Mouse (Mus musculus): ENCODE measurements around the gene Dnm1.
"Not testable (repeated sequence)": the region's sequence is repeated elsewhere in the genome, so short reads cannot be mapped to it uniquely, and the experiment has no call there.

Dnm1 gene

DNA sequence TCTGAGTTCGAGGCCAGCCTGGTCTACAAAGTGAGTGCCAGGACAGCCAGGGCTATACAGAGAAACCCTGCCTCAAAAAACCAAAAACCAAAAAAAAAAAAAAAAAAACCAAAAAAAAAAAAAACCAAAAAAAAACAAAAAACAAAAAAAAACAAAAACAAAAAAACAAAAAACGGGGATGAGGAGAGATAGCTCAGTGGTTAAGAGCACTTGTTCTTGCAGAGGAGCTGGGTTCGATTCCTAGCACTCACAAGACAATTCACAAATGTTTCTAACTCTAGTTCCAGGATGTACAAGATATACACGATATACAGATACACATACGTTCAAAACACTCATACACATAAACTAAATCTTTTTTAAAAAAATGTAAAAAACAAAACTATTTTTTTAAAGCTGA, 9.1 kb upstream of the Dnm1 start:
- not testable (repeated sequence) for DNase-seq (ENCODE audit: low spot score in 2 of 2)

DNA sequence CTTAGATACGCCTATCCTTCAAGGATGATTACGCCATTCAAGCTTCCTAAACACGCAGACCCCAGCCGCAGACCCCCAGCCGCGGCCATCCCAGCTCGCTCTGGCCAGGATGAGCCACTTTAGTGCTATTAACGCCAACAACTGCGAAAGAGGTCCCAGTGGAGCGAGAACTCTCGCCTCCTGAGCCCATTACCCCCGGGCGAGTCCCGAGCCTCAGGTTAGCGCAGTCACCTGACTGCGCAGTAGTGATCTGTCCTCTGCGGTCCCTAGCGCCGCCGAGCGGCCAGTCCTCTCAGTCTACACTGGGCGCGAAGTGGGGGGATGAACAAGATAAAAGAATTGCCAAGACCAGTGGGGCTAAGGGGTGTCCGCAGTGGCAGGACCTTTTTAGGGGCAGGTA, 8.3 kb upstream of the Dnm1 start:
- peak in 1 of 2 experiments; percentile 66 for DNase-seq (ENCODE audit: low spot score in 2 of 2)

DNA sequence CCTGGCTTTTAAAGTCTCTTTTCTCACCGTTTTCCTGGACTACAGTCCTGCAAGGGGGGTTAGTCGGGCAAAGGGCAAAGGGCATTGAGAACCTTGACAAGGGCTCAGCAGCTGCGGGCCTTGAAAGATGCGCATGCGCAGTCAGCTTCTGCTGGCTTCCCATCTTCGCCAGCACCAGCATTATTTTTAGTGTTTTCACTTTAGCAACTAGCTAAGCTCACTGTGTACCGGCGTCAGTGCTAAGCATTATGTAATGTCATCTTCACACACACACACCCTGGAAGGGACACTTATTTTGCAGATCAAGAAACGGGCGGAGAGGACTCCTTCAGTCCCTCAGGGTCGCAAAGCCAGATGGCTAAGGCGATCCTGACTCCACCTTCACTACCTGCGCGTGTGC, 7.6 kb upstream of the Dnm1 start:
- DNase-seq (ENCODE audit: low spot score in 2 of 2), result peak in 1 of 2 experiments; percentile 72

DNA sequence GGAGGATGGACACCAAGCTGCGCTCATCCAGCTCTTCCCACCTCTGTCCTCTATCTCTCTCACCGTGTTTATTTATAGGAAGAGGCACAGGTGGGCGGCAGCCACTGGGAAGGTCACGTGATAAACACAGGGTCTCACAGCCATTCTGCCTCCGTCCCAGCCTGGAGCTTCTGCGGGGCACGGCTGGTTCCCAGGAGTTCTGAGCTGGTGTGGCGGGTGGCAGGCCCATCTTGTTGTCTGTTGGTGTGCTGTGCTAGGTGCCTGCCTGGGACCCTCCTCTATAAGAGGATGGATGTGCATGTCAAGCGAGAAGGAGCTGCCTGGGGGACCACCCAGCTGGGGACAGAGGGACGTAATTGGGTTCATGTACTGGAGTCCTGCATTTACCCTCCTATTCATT, 5.2 kb upstream of the Dnm1 start:
- no peak for DNase-seq (ENCODE audit: low spot score in 2 of 2)

DNA sequence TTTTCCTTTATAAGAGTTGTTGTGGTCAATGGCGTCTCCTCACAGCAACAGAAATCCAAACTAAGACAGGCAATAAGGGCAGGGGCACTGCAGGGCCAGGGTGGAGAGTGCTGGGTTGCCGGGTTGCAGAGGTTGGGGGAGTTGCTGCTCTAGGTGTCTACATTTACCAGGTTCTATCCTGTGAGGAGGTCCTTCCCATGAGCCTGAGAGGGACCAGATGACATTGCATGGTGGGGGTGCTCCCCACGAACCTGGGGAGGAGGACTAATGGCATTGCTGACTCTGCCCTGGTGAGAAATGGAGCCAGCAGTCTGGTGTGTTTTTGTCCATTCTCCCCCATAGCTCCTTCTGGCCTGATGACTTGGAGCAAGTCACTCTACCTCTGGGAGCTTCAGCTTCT, 4.6 kb upstream of the Dnm1 start:
- no peak for DNase-seq (ENCODE audit: low spot score in 2 of 2)

DNA sequence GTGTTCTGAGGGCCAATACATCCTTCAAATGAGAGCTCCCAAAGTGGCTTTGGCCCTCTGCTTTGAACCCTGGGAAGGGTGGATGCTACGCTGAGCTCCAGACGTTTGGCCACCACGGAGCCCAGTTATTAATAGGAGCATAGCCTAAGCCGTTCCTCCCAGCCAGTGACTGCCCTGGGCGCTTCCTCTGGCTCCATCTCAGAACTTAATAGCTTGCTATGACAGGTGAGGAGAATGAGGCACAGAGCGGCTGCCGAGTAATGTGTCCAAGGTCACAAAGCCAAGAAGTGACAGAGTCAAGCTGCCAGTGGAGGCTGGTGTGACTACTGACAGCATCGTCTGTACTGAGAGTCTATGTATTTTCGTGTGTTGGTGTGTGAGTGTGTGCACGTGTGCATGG, 3.1 kb upstream of the Dnm1 start:
- DNase-seq (ENCODE audit: low spot score in 2 of 2), result no peak

DNA sequence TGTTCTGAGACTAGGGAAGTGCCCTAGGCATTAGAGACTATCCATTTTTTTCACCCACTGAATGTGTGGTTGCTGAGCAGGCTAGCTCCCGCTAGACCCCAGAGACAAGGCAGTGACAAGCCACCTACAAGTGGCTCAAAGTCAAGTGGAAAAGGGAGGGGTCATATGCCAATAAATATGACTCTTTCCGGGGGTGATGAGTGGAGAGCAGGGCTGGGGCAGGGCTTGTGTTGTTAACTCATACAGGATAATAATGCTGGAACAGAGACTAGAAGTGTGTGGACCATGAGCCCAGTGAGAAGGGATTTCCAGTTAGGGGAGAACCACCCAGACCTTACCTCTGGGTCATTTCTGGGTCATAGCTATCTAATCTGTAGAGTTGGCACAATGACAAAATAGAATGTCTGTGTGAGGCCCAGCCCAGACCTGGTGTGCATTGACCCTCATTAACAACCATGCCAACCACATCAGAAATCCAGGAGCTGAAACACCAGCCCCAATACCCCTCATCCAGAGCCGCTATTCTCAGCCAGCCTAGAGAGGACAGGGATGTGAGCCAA, 1.3 kb upstream of the Dnm1 start:
- DNase-seq (ENCODE audit: low spot score in 2 of 2), result no peak

DNA sequence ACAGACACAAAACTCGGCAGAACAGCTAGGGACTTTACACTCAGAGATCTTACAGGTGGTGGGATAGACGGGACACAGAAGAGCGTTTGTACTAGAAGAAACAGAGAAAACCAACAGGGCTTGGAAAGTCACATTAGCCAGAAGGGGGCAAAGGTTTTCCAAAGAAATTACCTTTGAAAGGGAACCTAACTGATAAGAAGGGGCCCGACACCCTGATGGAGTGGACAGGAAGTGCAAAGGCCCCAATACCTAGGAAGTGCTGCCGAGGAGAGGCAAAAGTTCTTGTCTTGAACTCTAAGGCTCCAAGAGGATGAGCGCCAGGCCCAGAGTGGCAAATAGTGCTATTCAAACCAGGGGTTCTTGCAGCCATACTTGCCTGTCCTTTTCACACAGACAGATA, 698 bp upstream of the Dnm1 start:
- DNase-seq (ENCODE audit: low spot score in 2 of 2), result no peak

DNA sequence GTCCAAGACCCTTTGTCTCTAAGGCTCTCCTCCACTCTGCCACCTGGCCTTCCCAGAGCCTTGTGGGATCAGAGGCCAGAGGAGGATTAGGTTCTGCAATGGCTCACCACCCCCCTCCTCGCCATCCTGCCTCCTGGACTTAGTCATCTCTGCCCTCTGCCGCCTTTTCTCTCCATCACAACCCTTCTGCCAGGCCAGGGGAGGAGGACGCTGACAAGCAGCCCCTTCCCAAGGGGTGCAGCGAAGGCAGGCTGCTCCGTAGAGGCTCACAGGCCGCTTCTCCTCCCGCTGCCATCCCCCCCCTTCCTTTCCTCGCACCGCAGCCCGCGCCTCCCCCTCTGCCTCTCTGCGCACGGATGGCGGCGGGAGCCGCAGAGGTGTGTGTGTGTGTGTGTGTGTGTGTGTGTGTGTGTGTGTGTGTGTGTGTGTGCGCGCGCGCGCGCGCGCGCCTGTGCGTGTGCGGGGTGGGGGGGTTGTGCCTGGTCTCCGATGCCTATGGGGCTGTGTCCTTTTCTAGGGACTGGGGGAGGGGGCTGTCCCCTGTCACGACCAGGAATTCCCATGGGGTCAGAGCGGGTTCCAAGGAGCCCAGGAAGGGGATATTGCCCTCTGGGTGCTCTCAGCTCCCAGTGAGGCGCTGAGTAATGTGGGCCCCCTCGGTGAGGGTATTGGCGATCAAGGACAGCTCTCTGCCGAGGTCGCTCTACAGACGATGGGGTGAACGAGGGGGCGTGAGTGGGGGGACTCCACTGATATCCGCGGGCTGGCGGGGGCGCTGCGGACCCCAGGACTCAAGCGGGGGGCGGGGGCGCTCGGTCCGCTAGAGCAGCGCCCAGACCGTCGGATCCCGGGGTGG, 759 bp downstream of the Dnm1 start, which contains the start of gene Ciz1:
Gene Ciz1, plus strand, starts transcription at position 177 of the 856 bp plus-strand sequence.
- DNase-seq (ENCODE audit: low spot score in 2 of 2), result no peak

DNA sequence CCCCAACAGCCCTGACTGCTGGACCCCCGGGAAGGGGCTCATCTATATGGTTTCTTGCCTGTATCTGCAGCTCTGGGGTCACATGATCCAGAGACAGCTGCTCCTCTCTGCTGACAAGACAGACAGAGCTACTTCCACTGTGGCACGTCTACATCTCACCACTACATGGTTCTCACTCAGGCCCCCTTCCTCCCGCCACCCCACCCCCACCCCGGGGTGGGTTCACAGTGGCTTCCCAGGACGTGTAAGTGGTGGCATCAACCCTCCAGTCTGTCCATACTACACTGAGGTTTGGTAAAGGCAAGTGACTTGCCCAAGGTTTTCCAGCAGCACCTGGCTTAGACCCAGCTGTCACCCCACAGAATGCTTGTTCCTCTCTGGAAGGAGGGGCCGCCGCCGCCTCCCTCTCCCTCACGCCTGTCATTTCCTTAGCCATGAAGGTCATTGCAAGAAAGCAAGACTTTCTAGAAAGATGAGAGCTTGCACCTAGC, 1.6 kb downstream of the Dnm1 start:
- no peak for DNase-seq (ENCODE audit: low spot score in 2 of 2)

DNA sequence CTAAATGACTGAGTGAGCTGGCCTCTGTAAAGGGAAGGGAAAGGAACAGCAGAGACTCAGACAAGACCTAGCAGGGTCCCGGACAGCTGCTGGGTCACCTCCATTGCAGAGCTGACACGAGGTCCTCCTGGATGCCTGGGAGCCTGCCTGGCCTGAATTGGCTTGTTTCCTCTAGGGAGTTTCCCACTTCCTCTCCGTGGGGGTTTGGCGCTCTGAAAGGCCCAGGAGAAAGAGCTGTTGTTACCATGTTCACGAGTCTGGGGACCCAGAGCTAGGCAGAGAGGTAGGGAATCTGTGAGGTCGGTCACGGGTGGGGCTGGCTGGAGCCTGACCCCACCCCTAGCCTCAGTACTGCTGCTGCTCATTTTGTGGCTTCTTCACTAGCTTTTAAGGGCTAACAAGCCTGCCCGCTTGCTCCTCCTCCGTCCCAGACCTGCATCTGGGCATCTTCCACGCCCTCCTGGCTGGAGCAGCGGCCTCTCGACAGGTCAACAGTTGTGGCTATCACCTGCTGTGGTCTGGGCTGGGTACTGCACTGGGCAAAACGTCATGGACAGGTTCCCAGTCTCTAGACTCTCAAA, 2.6 kb downstream of the Dnm1 start:
- no peak for DNase-seq (ENCODE audit: low spot score in 2 of 2)

DNA sequence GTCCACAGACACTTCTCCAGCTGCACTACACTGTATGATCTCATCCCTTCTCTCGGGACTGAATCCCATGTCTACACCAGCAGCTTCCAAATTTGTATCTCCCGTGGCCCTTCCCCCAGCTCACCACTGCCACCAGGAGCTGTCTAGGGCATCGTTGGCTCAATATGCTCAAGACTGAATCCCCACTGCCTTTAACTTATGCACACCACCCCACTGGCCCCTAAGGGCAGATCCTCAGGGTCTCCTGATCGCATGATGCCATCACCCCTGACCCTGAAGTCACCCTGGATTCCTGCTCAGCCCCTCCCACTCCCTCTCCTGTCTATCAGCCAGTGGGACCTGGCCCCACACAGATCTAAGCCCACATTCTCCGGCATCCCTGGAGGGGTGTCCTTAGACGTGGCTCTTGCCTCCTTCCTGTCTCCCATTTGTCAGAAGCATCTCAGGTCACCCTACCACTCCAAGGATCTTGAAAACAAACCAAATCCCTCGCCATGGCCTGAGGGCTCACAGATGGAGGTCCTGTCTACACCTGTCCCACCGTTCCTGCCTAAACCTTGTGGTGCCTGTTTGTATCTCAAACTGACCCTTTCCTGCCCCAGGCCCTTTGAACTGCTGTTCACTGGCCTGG, 3.4 kb downstream of the Dnm1 start:
- DNase-seq (ENCODE audit: low spot score in 2 of 2), result no peak

DNA sequence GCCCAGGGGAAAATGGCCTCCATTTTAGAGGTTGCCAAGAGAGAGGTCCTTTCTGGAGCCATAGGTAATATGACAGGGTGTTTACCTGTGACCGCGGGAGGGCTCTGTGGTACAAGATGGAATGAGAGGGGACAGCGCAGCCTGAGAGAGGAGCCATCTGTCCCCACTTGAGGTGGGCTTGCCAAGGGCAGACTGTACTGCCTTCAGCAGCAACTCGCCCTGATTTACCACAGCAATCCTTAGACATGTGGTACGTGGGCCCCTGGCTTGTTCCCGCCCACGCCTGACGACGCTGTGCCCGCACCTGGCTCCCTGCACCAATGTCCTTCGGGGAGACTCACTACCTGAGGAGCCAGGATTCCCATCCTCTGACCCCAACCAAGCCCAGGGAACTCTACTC, 4.8 kb downstream of the Dnm1 start:
- DNase-seq (ENCODE audit: low spot score in 2 of 2), result no peak

DNA sequence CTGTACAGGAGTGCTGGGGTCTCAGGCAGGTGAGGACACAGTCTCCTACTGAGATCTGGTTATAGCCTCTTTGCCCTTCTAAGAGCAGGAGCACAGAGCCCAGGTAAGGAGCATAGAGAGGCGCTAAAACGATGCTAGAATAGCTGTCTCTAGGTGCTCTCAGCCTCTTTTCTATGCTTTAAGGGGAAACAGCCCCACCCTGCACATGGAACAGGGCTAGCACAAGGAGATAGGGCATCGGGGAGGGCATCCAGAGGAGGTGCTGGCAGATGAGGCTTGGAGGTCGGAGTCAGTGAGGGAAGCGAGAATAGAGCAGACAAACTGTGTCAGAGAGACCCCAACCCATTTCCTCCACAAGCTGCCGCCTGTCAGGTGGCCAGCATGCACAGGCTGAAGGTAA, 6.1 kb downstream of the Dnm1 start:
- no peak for DNase-seq (ENCODE audit: low spot score in 2 of 2)

DNA sequence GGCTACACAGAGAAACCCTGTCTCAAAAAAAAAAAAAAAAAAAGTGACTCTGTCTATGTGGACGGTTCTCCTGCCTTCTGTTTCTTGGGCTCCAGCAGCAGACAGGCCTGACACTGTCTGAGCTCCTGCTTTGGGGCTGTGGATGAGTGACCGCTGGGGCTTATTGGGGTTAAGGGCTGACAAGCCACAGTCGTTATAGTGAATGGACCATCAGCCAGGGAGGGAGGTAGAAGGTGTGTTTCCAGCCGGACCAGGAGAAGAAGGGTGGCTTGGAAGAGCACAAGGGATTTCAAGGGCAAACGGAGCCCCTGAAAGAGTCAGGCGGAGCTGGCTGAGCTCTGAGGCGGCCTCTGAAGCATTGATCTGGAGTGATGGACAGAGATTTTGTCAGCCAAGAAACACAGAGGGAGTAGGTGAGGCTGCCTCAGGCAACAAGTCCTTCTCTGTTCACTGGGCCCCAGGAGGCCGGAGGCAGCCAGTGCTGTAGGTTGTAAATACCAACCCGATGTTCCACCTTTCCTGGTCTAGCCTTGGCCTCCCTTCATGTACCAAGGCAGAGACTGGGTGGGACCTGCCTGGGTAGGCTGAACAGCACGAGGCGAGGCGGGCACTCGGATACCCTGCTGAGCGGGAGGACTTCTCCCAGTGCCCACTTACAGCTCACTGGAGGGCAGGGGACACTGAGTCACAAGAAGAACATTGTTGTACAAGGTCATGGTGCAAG, 8.4 kb downstream of the Dnm1 start:
- DNase-seq (ENCODE audit: low spot score in 2 of 2), result no peak

DNA sequence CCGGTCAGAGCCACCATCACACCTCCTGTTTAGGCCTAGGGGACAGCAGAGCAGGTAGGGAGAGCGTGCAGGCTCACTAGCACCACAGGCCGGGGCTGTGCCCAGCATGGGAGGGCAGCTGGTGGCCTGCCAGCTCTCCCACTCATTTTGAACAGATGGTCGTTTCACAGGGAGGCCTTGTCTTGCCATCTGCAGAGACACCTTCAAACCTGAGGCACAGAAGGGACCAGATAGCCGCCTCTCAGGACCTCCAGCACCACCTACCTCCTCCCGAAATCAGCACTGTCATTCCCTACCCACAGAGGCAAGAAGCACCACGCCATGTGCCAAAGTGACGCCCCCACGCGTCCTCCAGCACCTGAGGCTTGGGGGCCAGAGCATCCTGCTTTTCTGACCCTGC, 9.1 kb downstream of the Dnm1 start:
- DNase-seq (ENCODE audit: low spot score in 2 of 2), result no peak

DNA sequence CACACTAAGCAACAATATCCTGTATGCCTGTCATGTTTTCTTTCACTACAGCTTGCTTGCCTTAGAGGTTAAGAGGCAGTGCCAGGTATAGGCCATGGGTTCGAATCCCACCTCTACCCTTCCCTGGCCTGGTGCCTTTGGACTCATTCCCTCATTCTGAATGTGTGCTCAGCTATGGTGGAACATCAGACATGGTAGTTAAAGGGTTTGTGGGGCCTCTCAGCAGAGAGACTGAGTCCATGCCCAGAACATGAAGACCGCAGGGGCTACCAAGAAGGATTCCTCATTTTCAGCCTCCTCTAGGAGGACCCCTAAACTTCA, 9.8 kb downstream of the Dnm1 start:
- no peak for DNase-seq (ENCODE audit: low spot score in 2 of 2)

DNA sequence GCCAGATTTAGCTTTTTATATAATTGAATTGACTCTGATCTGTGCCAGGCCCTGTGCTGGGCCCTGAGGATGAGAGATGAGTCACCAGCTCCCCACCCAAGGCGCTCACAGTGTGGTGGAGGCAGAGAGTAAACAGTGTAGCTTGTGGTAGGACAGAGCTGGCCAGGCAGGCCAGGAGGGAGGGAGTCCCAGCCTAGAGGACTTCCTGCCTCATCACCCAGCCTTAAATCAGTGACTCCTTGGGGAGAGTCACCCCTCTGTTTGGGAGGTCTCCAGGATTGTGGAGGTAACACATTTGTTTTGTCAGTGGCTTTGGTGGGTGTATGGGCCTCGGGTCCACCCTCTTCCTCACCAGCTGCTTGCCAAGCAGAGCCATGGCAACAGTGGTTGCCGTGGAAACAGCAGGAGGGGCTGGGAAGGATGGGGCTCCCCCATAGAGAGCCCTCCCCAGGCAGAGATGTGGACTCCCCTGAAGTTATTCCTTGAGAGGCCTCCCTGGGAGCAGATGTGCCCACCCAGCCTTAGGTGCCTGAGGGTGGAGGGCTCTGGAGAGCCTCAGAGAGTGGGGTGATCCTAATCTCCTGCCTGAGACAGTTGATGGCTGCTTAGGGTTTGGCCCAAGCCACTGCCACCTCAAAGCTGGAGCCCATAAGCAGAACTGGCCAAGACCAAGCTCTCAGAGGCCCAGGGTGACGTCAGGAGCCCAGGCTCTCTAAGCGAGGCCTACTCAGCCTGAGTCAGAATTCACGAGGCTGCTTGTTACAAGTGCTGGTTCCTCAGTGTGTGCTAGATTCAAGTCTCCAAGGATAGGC, 10.4 kb downstream of the Dnm1 start:
- peak in 1 of 2 experiments; percentile 60 for DNase-seq (ENCODE audit: low spot score in 2 of 2)

DNA sequence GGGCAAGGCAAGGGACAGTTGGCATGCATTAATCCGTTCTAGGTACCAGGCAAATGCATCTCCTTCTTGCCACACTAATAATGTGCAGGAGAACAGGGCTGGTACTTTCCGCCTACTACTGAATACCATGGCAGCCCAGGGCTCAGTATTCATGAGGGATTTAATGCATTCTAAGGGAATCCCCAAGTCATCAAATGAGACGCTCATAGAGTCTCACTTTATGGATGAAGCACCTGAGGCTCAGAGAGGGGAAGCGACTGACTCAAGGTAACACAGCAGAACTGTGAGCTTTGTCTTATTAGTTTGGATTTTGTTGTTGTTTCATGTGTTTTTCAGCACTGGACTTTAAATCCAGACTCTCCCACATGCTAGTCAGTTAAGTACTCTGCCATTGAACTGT, 11.1 kb downstream of the Dnm1 start:
- DNase-seq (ENCODE audit: low spot score in 2 of 2), result no peak

DNA sequence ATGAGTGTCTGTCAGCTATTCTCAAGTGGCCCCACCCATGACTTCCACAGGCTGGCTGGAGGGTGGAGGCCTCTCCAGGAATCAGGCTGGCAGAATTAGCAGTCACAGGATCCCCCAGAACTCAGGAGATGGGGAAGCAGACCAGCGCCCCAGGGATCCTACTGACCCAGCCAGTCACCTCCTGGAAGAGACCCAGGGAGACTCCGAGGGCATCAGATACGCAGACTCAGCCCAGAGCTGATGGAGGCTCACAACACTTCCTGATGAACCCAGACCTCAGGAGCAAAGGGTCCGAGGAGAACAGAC, 11.6 kb downstream of the Dnm1 start:
- no peak for DNase-seq (ENCODE audit: low spot score in 2 of 2)

All from urinary bladder, postnatal 36 days (tissue).